Mouse (Mus musculus) left cerebral cortex, postnatal 36 days (tissue): ENCODE measurements around the gene Enkd1. TPM values are rescaled to one million over a fixed set of nuclear protein-coding genes. Genes with fewer than 3 reads are reported as not detected.

ENCODE experiments used
- DNase-seq, 2 experiments: peaks; one replicate each; pipeline ENCODE4 v3.0.0; 2021 to 2022; ENCODE audit warnings: low spot score in 2 of 2, mixed read lengths in 1 of 2
- intact Hi-C: fragments of 180-260 bp; cut with DNase I; formaldehyde crosslinking; loops from one replicate; pipeline ENCODE4 v1.15.1; 2025
- total RNA-seq, 2 experiments: library from RNA; stranded (reverse); gene quantifications; 2 replicates each; pipeline ENCODE4 v1.2.3; 2021

The Enkd1 gene
- 10 to 100 TPM in 1 of 2 experiments, 1 to 10 TPM in 1; 9.9 to 10.7 TPM for total RNA-seq

DNA sequence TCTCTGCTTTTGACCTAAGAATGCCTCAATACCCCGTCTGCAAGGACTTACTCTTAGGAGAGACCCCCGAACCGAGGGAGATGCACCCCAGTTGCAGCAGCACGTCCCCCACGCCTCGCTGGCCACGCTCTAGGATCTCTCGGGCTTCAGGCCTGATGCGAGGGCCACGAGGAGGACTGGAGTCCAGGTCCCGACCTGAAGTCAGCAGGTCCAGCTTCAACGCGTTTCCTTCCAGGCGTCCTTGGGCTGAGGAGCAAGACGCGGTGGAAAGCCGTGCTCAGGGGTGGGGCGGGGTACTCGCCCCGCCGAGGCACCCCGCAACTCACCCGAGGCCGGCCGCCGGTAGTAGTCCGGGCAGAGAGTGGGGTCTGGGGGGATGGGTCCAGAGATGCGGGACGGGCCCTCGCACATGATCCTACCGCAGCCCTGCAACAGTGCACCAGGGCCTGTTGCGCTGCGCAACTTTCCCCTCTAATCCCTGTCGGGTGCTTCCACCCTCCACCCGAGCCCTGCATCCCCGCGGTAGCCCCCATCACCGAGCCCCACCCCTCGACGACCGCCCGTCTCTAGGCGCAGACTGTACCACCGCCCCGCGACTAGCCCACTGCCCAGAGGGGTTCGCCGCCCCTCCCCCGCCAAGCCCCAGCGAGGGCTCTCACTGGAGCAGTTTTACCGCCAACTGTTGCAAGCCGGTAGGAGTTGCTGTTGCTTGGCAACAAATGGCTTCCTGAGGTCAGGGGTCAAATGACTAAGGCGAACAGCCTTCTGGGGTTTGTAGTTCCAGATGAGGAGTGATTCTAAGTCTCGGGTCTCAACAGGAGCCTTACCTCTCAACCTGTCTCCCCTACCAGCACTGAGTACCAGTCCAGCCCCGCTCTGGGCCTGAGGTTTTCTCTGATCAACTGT lies at the start of gene Enkd1, which contains the start of gene 4933405L10Rik:
Enkd1 (minus strand) TSS at position 713 of the 906 bp plus-strand sequence.
4933405L10Rik (plus strand) TSS at position 158 of the 906 bp plus-strand sequence.
- intact Hi-C loops, result no loop called here
- peak; percentile 73 to 83 for DNase-seq

DNA sequence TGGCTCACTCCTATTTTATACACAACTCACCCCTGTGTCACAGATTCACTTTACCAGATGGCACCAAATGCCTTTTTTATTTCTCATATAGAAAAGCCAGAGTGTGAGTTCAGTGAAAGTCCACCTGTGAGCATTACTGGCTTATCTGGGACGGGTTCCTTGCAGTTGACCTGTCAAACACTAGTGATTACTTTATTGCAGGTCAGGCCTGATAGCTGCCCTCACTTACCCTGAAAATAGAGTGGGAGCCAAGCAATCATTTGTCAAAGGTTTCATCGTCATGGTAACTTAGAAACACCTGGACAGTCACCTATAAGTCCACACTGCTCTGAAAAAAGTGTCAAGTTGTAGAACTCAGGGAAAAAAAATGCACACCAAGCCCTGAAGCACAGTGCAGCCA lies 46.7 kb upstream of the Enkd1 start:
- intact Hi-C loops, result no loop called here
- DNase-seq, result no peak

DNA sequence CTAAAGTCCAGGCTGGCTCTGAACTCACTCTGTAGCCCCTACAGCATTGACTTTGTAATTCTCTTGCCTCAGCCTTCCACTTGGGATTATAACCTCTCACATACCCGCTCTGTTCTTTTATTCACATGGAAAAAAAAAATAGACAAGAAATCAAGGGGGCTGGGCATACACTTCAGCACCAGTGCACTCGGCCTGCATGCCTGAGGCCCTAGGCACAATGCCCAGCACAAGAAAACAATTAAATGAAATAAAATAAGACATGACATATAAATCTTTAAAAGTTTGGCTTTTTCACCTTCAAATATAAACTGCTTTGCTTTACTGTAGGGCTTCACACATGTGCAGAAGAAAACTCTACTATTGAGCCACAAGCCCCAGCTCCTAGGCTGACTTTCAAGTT lies 45.9 kb upstream of the Enkd1 start:
- no peak for DNase-seq
- intact Hi-C loops, result no loop called here

DNA sequence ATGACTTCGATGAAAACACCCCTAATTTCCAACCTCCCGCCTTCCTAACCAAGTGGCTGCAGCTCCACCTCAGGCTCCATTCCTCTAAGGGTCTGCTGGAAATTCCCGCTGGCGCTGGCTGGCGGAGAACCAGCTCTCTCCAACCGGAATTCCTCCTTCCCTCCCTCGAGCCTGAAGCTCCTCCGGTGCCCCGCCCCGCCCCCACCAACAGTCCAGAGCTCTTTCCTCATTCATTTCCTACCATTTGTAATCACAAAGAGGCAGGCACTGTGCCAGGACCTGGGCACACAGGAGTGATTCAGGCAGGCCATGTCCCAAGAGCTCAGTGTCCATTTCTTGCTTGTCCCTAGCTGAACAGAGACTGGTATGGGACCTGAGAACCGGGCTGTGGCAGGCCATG lies 42.6 kb upstream of the Enkd1 start:
- intact Hi-C loops, result no loop called here
- no peak for DNase-seq

DNA sequence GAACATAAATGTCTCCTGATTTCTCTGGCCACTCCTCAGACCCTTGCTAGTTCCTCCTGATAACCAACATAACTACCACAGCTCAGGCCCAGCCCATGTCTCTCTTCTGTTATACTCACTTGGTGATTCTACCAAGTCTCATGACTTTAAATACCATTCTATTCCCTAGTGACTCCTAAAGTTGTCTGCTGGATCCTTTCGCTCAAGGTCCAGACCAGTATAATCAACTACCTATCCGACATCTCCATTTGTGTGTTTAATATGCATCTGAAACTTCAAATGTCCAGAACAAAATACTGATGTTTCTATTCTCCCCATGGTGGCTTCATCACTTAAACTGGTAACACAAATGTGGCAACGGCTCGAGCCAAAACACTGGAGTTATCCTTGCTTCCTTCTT lies 35.3 kb upstream of the Enkd1 start:
- DNase-seq, result no peak
- intact Hi-C loops, result no loop called here

DNA sequence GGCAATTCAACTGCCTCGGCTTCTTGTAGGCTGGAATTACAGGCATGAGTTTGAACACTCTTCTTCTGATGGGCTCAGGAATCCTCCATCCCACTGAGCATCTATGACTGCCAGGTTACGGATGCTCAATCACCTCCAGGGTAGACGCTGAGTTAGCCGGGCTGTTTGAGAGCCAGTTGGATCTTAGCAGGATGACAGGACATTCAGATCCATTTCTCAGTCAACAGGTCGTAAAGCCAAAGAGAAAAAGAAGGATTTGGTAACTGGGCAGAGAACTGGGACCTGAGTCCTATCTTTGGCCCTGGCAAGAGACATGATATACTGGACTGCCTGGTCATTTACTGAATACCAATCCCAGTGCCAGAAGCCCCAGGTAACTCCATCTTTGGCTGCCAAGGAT lies 31.2 kb upstream of the Enkd1 start:
- intact Hi-C loops, result no loop called here
- no peak for DNase-seq

DNA sequence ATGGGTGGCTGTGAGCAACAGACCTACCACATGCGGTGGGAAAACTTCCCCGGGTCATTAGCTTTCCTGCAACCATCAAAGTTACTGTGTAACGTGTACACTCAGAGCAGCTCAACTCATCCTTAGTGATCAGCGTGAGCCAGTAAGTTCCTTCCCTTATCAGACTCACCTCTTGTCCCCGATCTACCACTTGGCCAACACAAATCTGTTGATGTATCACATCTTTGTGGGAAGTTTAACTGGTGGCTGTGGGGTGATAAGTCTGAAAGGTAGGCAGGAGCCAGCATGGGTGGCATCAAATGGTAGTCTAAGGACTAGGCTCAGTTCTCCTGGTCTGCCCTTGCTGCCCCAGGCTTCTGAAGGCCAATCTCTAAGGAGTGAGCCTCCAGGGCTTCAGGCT lies 24.2 kb upstream of the Enkd1 start:
- DNase-seq, result no peak
- intact Hi-C loops, result no loop called here

DNA sequence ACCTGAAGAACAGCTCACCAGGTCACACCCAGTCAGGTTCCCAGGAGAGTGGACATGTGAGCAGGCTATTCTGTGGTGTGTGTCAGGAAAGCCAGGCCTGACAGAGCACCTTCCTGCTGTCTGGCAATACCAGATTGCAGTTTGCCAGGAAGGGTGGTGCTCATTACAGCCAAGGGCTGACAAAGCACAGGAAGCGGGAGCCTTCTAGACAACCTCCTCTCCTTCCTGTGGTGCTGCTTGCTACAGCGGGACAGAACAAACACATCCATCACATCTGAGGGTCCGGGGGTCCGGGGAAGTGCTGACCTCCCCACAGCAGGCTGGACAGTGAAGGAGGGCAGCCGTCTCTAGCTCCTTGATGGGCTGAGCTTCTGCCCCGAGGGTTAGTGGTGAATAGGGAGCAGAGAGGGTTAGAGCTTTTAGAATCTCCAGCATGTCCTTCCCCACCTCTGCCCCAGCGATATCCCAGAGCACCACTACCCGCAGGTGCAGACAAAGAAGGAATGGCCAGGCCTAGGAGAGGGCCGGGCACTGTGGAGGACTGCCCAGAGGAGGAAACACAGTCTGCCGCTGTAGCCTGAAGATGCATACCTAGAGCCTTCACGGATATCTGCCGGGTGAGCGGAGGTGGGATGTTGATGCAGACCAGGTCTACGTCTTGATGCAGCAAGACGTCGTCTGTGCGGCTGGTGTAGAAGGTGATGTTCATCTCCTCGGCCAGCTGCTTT lies 19.6 kb upstream of the Enkd1 start:
- DNase-seq, result no peak
- intact Hi-C loops, result no loop called here

DNA sequence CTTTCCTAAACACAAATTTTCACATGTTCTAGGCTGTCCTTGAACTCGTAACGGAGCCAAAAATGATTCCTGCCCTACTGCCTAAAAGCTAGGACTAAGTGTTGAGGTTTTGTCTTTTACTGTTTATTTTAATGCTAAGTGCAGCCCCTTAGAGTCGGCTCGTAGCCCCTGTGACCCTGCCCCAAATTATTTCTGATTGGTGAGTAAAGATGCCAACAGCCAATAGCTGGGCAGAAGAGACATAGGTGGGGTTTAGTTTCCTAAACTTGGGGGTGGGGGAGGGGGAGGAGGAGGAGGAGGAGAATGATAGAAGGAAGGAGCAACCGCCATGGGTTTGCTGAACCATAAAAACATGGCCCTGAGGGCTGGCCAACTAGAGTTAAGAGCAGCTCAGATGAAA lies 17.7 kb upstream of the Enkd1 start:
- intact Hi-C loops, result no loop called here
- no peak for DNase-seq

DNA sequence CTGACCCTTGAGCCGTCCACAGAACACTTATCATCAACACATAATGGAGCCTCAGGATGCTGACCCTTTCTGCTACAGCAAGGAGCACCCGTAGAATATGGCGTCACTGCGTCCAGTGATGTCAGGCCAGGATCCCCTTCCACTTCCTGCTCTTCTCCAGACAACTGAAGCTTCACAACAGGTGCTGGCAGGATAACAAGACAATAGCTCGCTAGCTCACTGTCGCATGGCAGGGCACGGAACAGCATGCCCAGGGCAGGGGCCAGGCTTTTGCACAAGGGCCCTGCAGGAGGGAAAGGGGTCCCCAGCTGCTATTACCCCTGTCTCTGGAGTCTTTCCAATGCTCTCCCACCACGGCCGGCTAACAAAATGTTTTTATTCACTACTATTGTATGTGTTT lies 14.9 kb upstream of the Enkd1 start:
- intact Hi-C loops, result no loop called here
- DNase-seq, result no peak

DNA sequence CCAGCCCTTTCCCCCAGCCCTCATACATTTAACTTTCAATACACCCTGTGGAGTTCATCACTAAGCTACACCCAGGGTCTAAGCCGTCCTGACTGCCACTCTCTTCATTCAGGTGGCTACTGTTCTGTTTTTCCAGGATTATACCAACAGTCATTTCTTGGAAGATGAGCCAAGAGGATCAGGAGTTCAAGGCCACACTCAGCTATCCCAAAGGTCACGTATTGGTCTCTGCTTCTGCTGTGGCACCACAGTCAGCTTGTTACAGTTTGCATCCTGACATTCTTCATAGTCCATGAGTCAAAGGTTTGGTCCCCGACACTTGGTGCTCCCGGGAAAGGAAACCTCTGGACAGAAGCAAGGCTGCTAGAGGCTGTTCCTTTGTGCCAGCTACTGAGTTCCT lies 11.6 kb upstream of the Enkd1 start:
- DNase-seq, result no peak
- intact Hi-C loops, result loop anchor here (10.0 kb wide), 2 partner anchors 105 to 135 kb away; partner anchors contain the start of genes Cenpt, Ranbp10, Thap11 and Tsnaxip1

DNA sequence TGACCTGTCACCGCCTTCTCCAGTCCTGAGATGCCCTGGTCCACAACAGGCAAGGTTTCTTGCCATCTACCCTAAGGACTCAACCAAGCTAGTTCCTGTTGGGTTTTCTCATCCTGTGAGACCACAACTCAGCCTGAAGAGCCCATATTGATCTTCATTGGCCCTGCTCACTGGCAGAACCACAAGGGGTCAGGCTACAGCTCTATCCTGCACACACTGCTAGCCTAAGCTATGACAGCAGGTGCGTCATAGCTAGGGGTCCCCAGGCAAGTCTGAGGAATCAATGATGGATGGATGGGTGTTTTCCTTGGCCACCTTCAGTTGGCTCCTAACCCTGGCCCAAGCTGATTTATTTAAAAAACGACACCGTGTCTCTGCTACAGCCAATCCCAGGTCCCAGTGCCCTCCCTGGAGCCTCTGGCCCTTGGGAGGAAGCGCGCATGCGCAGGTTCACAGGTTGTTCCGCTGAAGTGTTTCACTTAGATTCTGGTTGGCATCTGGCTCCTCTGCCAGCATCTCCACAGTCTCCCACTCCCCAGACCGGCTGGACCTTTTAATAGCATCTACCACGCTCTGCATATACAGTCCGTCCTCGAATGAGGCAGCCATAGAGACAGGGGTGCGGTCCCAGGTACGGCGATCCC lies 8.4 kb upstream of the Enkd1 start:
- DNase-seq, result no peak
- intact Hi-C loops, result loop anchor here (10.0 kb wide), 2 partner anchors 108 to 138 kb away; partner anchors contain the start of genes Cenpt, Ranbp10, Thap11 and Tsnaxip1

DNA sequence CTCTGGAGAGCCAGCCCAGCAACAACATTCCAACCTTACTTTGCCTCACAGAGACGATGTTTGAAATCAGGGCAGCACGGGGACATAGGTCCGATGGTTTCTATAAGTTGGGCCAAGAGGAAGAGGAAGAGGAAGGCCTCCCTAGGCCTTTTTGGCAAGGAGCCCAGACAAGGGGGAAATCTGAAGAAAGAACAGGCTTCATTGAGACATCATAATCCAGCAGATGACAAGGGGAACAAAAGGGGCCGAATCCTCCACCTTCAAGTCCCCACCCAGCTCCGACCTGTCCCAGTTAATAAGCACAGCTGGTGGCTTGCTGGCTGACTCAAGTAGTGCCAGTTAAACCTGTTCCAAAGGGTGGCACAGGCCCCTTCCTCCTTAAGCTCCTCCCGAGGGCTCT lies 7.0 kb upstream of the Enkd1 start:
- intact Hi-C loops, result loop anchor here (2.0 to 10.0 kb wide), 3 partner anchors 110 to 216 kb away; partner anchors contain the start of genes Cenpt, Ranbp10, Thap11 and Tsnaxip1

DNA sequence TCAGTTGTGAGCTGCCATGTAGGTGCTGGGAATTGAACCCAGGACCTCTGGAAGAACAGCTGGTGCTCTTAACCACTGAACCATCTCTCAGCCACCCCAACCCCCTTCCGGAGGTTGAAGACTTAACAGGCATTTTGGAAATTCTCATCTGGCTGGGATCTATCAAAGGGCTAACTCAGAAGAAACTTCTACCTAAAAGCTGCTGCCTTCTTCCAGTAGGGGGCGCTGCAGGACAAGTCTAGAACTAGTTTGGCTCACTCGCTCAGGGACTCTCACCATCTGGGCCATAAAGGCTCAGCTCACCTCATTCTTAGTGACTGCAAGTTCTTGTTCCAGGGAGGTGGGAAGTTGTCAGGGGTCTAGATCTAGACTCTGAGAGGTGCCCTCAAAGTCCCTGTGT lies 6.1 kb upstream of the Enkd1 start:
- intact Hi-C loops, result loop anchor here (2.0 to 10.0 kb wide), 4 partner anchors 111 to 308 kb away; partner anchors contain the start of genes Cenpt, Ranbp10, Thap11 and Tsnaxip1
- peak; percentile 75 to 76 for DNase-seq

More for the DNA sequence above, 7.0 kb upstream of the Enkd1 start:
- DNase-seq, result no peak

DNA sequence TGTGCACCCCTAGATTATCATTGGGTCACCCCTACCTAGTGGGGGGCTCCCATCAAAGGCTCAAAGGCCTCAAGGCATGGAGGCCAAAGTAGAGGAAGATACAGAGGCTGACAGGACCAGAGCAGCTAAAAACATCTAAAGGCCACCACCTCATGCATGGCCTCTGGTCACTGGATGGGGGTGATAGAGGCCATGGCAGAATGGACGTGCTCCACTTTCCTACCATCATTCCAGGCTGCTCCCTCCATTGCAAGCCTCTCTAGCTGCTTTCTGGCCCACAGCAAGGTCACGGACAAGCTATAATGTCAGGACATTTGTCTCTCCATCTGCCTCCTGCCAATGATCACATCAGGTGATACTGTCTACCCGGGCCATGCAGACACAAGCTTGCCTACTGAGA lies 4.3 kb upstream of the Enkd1 start:
- DNase-seq, result no peak
- intact Hi-C loops, result loop anchor here (5.0 to 10.0 kb wide), 3 partner anchors 113 to 310 kb away; partner anchors contain the start of genes Cenpt, Ranbp10, Thap11 and Tsnaxip1

DNA sequence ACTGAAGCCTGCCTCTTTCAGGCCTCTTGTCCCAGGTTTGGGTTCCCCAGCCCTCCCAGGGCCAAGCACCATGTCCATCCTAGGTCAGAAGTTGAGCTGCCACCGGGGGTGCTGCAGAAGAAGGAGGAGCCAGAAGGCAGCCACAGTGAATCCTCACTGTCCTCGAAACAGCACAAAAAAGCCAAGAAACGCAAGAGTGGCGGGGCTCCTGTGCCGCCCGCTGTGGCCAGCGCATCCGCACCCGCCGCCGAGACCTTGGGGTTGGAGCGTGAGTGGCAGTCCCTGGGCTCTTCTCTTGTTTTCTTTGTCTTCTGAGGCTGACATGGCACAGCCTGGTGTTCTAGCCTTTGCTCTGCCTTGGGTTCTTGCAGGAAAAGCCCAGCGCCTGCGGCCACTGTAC lies 1.3 kb upstream of the Enkd1 start:
- DNase-seq, result no peak
- intact Hi-C loops, result no loop called here

DNA sequence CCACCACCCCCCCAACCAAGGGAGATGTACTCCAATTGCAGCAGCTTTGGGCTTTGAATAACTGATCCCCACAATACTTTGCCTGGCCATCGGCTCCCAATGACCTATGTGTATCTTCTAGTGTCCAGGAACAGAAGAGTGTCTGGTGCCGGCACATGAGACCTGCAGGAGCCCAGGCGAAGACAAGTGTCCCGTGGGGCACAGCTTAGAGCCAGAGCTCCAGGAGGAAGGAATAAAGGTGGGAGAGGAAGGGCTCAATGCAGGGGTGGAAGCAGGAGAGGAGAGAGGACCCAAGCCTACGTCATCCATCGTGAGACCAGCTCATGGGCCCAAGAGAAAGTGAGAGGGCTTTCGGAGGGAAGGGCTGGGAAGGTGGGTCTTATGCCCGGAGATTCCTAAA lies 665 bp upstream of the Enkd1 start:
- no peak for DNase-seq
- intact Hi-C loops, result no loop called here

DNA sequence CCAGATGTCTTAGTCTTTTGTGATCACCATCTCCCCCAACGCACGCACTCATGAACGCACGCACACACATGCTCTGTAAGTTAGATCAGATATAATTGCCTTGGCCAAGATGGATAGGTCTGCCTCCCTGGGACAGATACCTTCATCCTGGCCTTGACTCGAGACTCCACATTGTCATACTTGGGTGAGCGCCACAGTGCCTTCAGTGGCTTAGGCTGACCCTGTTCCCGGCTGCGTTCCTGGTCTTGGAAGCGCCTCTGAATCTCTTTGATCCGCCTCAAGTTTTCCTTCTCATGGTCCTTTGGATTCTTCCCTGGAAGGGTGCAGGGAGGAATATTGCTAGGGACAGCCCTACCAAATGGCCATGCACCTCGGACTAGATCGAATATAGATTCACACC lies 1.6 kb downstream of the Enkd1 start:
- intact Hi-C loops, result no loop called here
- no peak for DNase-seq

DNA sequence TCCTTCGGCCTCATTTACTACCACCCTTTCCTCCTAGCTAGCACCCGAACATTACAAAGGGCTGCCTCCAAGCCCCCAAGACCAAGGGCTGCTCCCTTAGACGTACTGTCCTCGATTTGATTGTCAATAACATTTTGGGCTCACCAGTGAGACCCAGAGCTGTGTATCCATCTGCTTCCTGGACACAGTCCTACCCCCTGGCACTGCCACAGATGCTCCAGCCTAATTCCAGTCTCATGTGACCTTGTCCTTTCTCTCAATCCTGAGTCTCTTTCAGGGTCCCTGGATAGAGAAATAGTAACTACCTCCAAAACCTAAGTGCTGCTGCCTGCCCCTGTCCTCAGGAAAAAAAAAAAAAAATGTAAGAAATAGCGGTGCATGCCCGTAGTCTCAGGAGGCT lies 3.1 kb downstream of the Enkd1 start:
- no peak for DNase-seq
- intact Hi-C loops, result loop anchor here (5.0 kb wide), 1 partner anchor 83 kb away; no protein-coding TSS in a partner anchor
